Comparison of ENCODE assay signal across 9 mouse cellular contexts in genomic region chr4:150707725-150708571, GRCm38 (mm10). TPM values are rescaled to one million over a fixed set of nuclear protein-coding genes. Genes with fewer than 3 reads are reported as not detected.
DNase-seq lines count a peak whose midpoint lies in the region; ATAC-seq and TF ChIP-seq lines count a peak whose summit lies in the region.
"Had no signal": no experiment of that assay in that cellular context is flagged by ENCODE, and none has a peak within 500 bp of the region (broad histone marks: within the 10 kb centered on the region; RNA-seq: fewer than 3 reads in every experiment).

No protein-coding gene starts in this region.

- no peaks in the 10 kb centered on the region for H3K36me3 ChIP-seq in heart, embryonic 16.5 days (ENCODE audit: control insufficient read depth, insufficient read depth)
- H3K36me3 ChIP-seq in hindbrain, embryonic 14.5 days (replicated peaks; ENCODE audit: control insufficient read depth, insufficient read depth) = no peaks in the 10 kb centered on the region
- H3K36me3 ChIP-seq in forebrain, postnatal 0 days (ENCODE audit: insufficient read depth) = no peaks in the 10 kb centered on the region

- H3K9me3 ChIP-seq in heart, embryonic 16.5 days (replicated peaks; ENCODE audit: control insufficient read depth, low read length) = no peaks in the 10 kb centered on the region
- H3K9me3 ChIP-seq in hindbrain, embryonic 14.5 days (ENCODE audit: control insufficient read depth, low read length) = no peaks in the 10 kb centered on the region
- H3K9me3 ChIP-seq in forebrain, postnatal 0 days (ENCODE audit: low read length) = no peaks in the 10 kb centered on the region

- 65% methylated on average over 20 of the region's 20 CpGs for WGBS in heart, embryonic 16.5 days
- 63% methylated on average over 20 of the region's 20 CpGs for WGBS in hindbrain, embryonic 14.5 days
- 61% methylated on average over 20 of the region's 20 CpGs for WGBS in forebrain, postnatal 0 days

- H3K27ac ChIP-seq in heart, embryonic 16.5 days (ENCODE audit: low read length) = no peak overlapping the region
- H3K27ac ChIP-seq in hindbrain, embryonic 14.5 days = no peak overlapping the region
- no peak overlapping the region for H3K27ac ChIP-seq in forebrain, postnatal 0 days (ENCODE audit: low read depth, low read length)

- H3K4me2 ChIP-seq in heart, embryonic 16.5 days (ENCODE audit: low read depth, low read length) = no peak overlapping the region
- H3K4me2 ChIP-seq in hindbrain, embryonic 14.5 days (replicated peaks) = no peak overlapping the region
- no peak overlapping the region for H3K4me2 ChIP-seq in forebrain, postnatal 0 days (ENCODE audit: low read depth)

- intact Hi-C loops in left cerebral cortex, postnatal 25 days (cut with DNase I) = loop anchor here (5.0 kb wide), 1 partner anchor 144 kb away; the partner anchor contains the start of gene Errfi1

- H3K4me1 ChIP-seq in heart, embryonic 16.5 days (ENCODE audit: control insufficient read depth, insufficient read depth, low read length) = peaks cover 15% of the 10 kb centered on the region; the same call in 1 of the 2 replicates
- H3K4me1 ChIP-seq in hindbrain, embryonic 14.5 days (replicated peaks; ENCODE audit: control insufficient read depth, insufficient read depth, low read length) = 0 out of 2 replicates have a peak, but pooled peaks cover 7% of the 10 kb centered on the region
- no peaks in the 10 kb centered on the region for H3K4me1 ChIP-seq in forebrain, postnatal 0 days (ENCODE audit: insufficient read depth)

- 0 out of 2 replicates have a peak overlapping the region, but pooled peaks have one; percentile 12 for H3K9ac ChIP-seq in heart, embryonic 16.5 days (ENCODE audit: low read length)
- no peak overlapping the region for H3K9ac ChIP-seq in hindbrain, embryonic 14.5 days
- H3K9ac ChIP-seq in forebrain, postnatal 0 days = no peak overlapping the region

- no peak for DNase-seq in heart, adult 9 months (ENCODE audit: low spot score in 2 of 2)
- DNase-seq in adrenal gland, postnatal 36 days = peak; percentile 45 to 60
- peak; percentile 51 for DNase-seq in hindbrain, embryonic 14.5 days (ENCODE audit: low spot score)
- peak; percentile 49 for DNase-seq in lung, postnatal 10 days
- DNase-seq in layer of hippocampus, postnatal 14 days (ENCODE audit: low spot score in 2 of 2) = no peak
- DNase-seq in left cerebral cortex, postnatal 25 days (ENCODE audit: low spot score in 2 of 2) = no peak
- DNase-seq in forebrain, postnatal 0 days = no peak

- ATAC-seq in heart, embryonic 16.5 days (replicated peaks; ENCODE audit: extremely low read depth, insufficient read depth, low FRiP score) = no peak
- no peak for ATAC-seq in hindbrain, embryonic 14.5 days (ENCODE audit: low FRiP score)
- ATAC-seq in forebrain, postnatal 0 days = no peak

- no peak for TF ChIP-seq CTCF in forebrain, postnatal 0 days (IDR thresholded peaks at IDR 0.05; ENCODE audit: low read depth)

- no peak overlapping the region for H3K4me3 ChIP-seq in heart, embryonic 16.5 days (ENCODE audit: low read length)
- H3K4me3 ChIP-seq in hindbrain, embryonic 14.5 days (replicated peaks; ENCODE audit: low read length) = no peak overlapping the region
- H3K4me3 ChIP-seq in forebrain, postnatal 0 days (ENCODE audit: low read depth, low read length) = no peak overlapping the region

- H3K27me3 ChIP-seq in heart, embryonic 16.5 days (ENCODE audit: control insufficient read depth, insufficient read depth, low read length) = no peaks in the 10 kb centered on the region
- no peaks in the 10 kb centered on the region for H3K27me3 ChIP-seq in hindbrain, embryonic 14.5 days (ENCODE audit: control insufficient read depth, insufficient read depth, low read length)
- no peaks in the 10 kb centered on the region for H3K27me3 ChIP-seq in forebrain, postnatal 0 days (ENCODE audit: insufficient read depth, low read length)

RNA-seq across cellular contexts. Expression of gene Slc45a1, which starts 56.0 kb away (rescaled TPM):
- polyA plus RNA-seq in heart, embryonic 16.5 days (2015; fragmentation: Nextera tagmentation; extraction: Ambion mirVana) = 0.10 TPM in 1 of 2 replicates, not detected in the other
- under 1 TPM; 0.73 to 0.79 TPM for total RNA-seq in adrenal gland, postnatal 36 days (2021)
- 35.9 and 37.9 TPM in 2 replicates for polyA plus RNA-seq in hindbrain, embryonic 14.5 days (2014; fragmentation: Nextera tagmentation; extraction: Ambion mirVana)
- 10 to 100 TPM; 43.3 to 48.1 TPM for total RNA-seq in layer of hippocampus, postnatal 14 days (2021)
- total RNA-seq in left cerebral cortex, postnatal 25 days (2021) = 10 to 100 TPM; 43.0 to 45.1 TPM
- total RNA-seq in forebrain, postnatal 0 days (2014; rRNA removed) = 30.5 and 37.2 TPM in 2 replicates
- polyA plus RNA-seq in forebrain, postnatal 0 days (2015; fragmentation: Nextera tagmentation; extraction: Ambion mirVana) = 38.9 and 43.9 TPM in 2 replicates
- total RNA-seq: MEL had no signal

Comparison
In these comparisons a context has a peak if more than half of its experiments do, and no peak if none do; other contexts are left out.
1. DNase-seq: peak in adrenal gland, postnatal 36 days (2 of 2), hindbrain, embryonic 14.5 days (single experiment) and lung, postnatal 10 days (single experiment); none in heart, adult 9 months (0 of 2), layer of hippocampus, postnatal 14 days (0 of 2), left cerebral cortex, postnatal 25 days (0 of 2) and forebrain, postnatal 0 days (single experiment).
2. RNA of gene Slc45a1, which starts 56.0 kb away (total RNA-seq): 43.3 to 48.1 TPM in layer of hippocampus, postnatal 14 days, 43.0 to 45.1 TPM in left cerebral cortex, postnatal 25 days and 30.5 to 37.2 TPM in forebrain, postnatal 0 days; 0.73 to 0.79 TPM in adrenal gland, postnatal 36 days; every median in the first group is over 10 times any median in the second.